Mouse (Mus musculus): ENCODE results near the gene Fam84b.
"Not testable (repeated sequence)": the region's sequence is repeated elsewhere in the genome, so short reads cannot be mapped to it uniquely, and the experiment has no call there.

Gene Fam84b

GRCm38 (mm10) chr15:60853231-60853999, at the start of gene Fam84b:
TSS of gene Fam84b (minus strand) at chr15:60853778.
- in situ Hi-C loops (cut with MboI, MseI) = no loop called here

- in situ Hi-C loops (cut with MboI, MseI) = no loop called here
Observed at GRCm38 (mm10) chr15:60898187-60898965, 44.8 kb upstream of the Fam84b start.

- in situ Hi-C loops (cut with MboI, MseI) = no loop called here
Observed at GRCm38 (mm10) chr15:60896040-60896439, 42.5 kb upstream of the Fam84b start.

- in situ Hi-C loops (cut with MboI, MseI) = no loop called here
Observed at GRCm38 (mm10) chr15:60892976-60893463, 39.4 kb upstream of the Fam84b start.

- in situ Hi-C loops (cut with MboI, MseI) = no loop called here
Observed at GRCm38 (mm10) chr15:60888724-60889123, 35.1 kb upstream of the Fam84b start.

GRCm38 (mm10) chr15:60875721-60876120, 22.1 kb upstream of the Fam84b start:
- in situ Hi-C loops (cut with MboI, MseI) = loop anchor here in 1 of 2 experiments (10.0 kb wide), 1 partner anchor 1679 kb away; no protein-coding TSS in a partner anchor

- in situ Hi-C loops (cut with MboI, MseI) = no loop called here
Observed at GRCm38 (mm10) chr15:60862417-60862816, 8.8 kb upstream of the Fam84b start.

GRCm38 (mm10) chr15:60855112-60855511, 1.5 kb upstream of the Fam84b start:
- in situ Hi-C loops (cut with MboI, MseI) = loop anchor here in 1 of 2 experiments (5.0 kb wide), 1 partner anchor 248 kb away; no protein-coding TSS in a partner anchor

- in situ Hi-C loops (cut with MboI, MseI) = no loop called here
Observed at GRCm38 (mm10) chr15:60854151-60854550, 573 bp upstream of the Fam84b start.

GRCm38 (mm10) chr15:60848630-60849029, 4.9 kb downstream of the Fam84b start:
- in situ Hi-C loops (cut with MboI, MseI) = no loop called here

- in situ Hi-C loops (cut with MboI, MseI) = no loop called here
Observed at GRCm38 (mm10) chr15:60846291-60846690, 7.3 kb downstream of the Fam84b start.

GRCm38 (mm10) chr15:60845886-60846285, 7.7 kb downstream of the Fam84b start:
- in situ Hi-C loops (cut with MboI, MseI) = no loop called here

- in situ Hi-C loops (cut with MboI, MseI) = no loop called here
Observed at GRCm38 (mm10) chr15:60841785-60842184, 11.8 kb downstream of the Fam84b start.

GRCm38 (mm10) chr15:60841312-60841711, 12.3 kb downstream of the Fam84b start:
- in situ Hi-C loops (cut with MboI, MseI) = not testable (repeated sequence)

- in situ Hi-C loops (cut with MboI, MseI) = no loop called here
Observed at GRCm38 (mm10) chr15:60840296-60840670, 13.3 kb downstream of the Fam84b start.

- in situ Hi-C loops (cut with MboI, MseI) = no loop called here
Observed at GRCm38 (mm10) chr15:60839539-60840295, 13.9 kb downstream of the Fam84b start.

- in situ Hi-C loops (cut with MboI, MseI) = no loop called here
Observed at GRCm38 (mm10) chr15:60838135-60838534, 15.4 kb downstream of the Fam84b start.

- in situ Hi-C loops (cut with MboI, MseI) = no loop called here
Observed at GRCm38 (mm10) chr15:60837719-60838118, 15.9 kb downstream of the Fam84b start.

GRCm38 (mm10) chr15:60836321-60836720, 17.3 kb downstream of the Fam84b start:
- in situ Hi-C loops (cut with MboI, MseI) = no loop called here

GRCm38 (mm10) chr15:60834598-60835571, 18.7 kb downstream of the Fam84b start:
- in situ Hi-C loops (cut with MboI, MseI) = no loop called here

Data from T-helper 17 cell (primary cell).